Mouse (Mus musculus): ENCODE measurements at regions not wholly inside any gene's neighbourhood (a gene's known extent, or its start where the extent isn't known, plus 50 kb on each side); places are given as distances from the start of the nearest gene placed in this dataset.

GRCm38 (mm10) chr10:118550201-118550600 is 109.4 kb downstream of the Ifng start:
- TF ChIP-seq GATA1 (IDR thresholded peaks at IDR 0.05; ENCODE audit: borderline replicate concordance, low read length), result no peak
- TF ChIP-seq GATA2 (IDR thresholded peaks at IDR 0.05; ENCODE audit: borderline replicate concordance, low read depth, low read length), result no peak

All from G1E (cell line).